Mouse (Mus musculus): ENCODE data around the gene Osbp2.

GRCm38 (mm10) chr11:3862661-3863453 lies 846 bp downstream of the Osbp2 start:
- TF ChIP-seq GATA1 (IDR thresholded peaks at IDR 0.05; ENCODE audit: borderline replicate concordance, low read length) (no peak), FLI1 (IDR thresholded peaks at IDR 0.05; ENCODE audit: low read length) (no peak)
